Mouse (Mus musculus) neural tube, embryonic 12.5 days (tissue): Measurements from ENCODE around the gene Arhgap23. TPM values are rescaled to one million over a fixed set of nuclear protein-coding genes. Genes with fewer than 3 reads are reported as not detected.

Experiments used
- ATAC-seq: fragments of 200-750 bp; cut with Nextera tagmentation; 2 replicates; pipeline ENCODE4 v1.8.0; 2017; ENCODE audit warnings: low read depth, mild to moderate bottlenecking, moderate TSS enrichment, moderate library complexity; ENCODE audit not compliant: low FRiP score
- H3K27ac ChIP-seq: fragments of 300-500 bp; sonication (generic); 2 replicates; pipeline ENCODE4 v1.5.1; 2016
- H3K27me3 ChIP-seq: fragments of 300-500 bp; sonication (generic); replicated peaks from 2 replicates; pipeline ENCODE4 v1.6.1; 2016; ENCODE audit warnings: mild to moderate bottlenecking
- H3K36me3 ChIP-seq: fragments of 300-500 bp; sonication (generic); 2 replicates; pipeline ENCODE4 v1.6.1; 2016; ENCODE audit warnings: mild to moderate bottlenecking
- H3K4me1 ChIP-seq: fragments of 300-500 bp; sonication (generic); 2 replicates; pipeline ENCODE4 v1.6.1; 2016
- H3K4me2 ChIP-seq: fragments of 300-500 bp; sonication (generic); replicated peaks from 2 replicates; pipeline ENCODE4 v1.6.1; 2016; ENCODE audit warnings: mild to moderate bottlenecking
- H3K4me3 ChIP-seq: fragments of 300-500 bp; sonication (generic); 2 replicates; pipeline ENCODE4 v1.5.1; 2016
- H3K9ac ChIP-seq: fragments of 300-500 bp; sonication (generic); 2 replicates; pipeline ENCODE4 v1.6.1; 2016; ENCODE audit warnings: mild to moderate bottlenecking
- H3K9me3 ChIP-seq: fragments of 300-500 bp; sonication (generic); 2 replicates; pipeline ENCODE4 v1.6.1; 2016; ENCODE audit warnings: mild to moderate bottlenecking
- WGBS: fragments of 180-500 bp; shearing (Covaris S2); methylation state at CpG from one replicate; pipeline ENCODE4 v1.1.7; 2016; 5-methylcytosine and 5-hydroxymethylcytosine counted together
- polyA plus RNA-seq: library from polyadenylated mRNA; unstranded; fragments of >200 nt; fragmentation: Nextera tagmentation; extraction: Ambion mirVana; gene quantifications from 2 replicates; pipeline ENCODE4 v1.2.1, GENCODE M21; 2016

The Arhgap23 gene
- polyA plus RNA-seq, 1 experiment from 2014 or later = 9.3 TPM

DNA sequence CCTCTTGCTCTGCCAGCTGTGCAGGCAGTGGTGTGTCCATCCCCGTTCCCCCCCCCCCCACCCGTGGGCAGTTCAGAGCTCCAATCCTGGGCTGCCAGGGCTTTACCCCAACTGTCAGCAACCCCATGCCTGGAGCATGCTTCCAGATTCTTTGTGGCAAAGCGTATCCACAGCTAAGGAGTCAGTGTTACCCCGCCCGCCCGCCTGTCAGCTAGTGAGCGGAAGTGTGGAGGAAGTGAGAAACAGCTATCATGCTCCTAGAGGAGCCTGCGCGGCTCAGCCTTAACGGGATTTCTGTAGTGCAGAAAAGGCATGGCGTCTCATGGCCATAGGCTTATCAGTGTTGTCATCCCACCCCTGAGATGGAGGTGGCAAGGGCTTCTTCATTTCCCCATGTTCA, 21.2 kb upstream of the Arhgap23 start:
- ATAC-seq = no peak
- Histone ChIP-seq H3K27ac (no peak overlapping the region), H3K4me3 (no peak overlapping the region), H3K4me1 (no peaks in the 10 kb centered on the region), H3K27me3 (no peaks in the 10 kb centered on the region), H3K36me3 (peaks cover 63% of the 10 kb centered on the region), H3K4me2 (no peak overlapping the region), H3K9ac (no peak overlapping the region), H3K9me3 (no peaks in the 10 kb centered on the region)
- 94% methylated on average over 11 of the region's 11 CpGs for WGBS

GRCm38 (mm10) chr11:97398506-97398905, 16.8 kb upstream of the Arhgap23 start:
- Histone ChIP-seq H3K9me3 (no peaks in the 10 kb centered on the region), H3K9ac (no peak overlapping the region), H3K4me1 (peaks cover 12% of the 10 kb centered on the region), H3K36me3 (peaks cover 21% of the 10 kb centered on the region), H3K4me2 (no peak overlapping the region), H3K27me3 (no peaks in the 10 kb centered on the region), H3K27ac (no peak overlapping the region), H3K4me3 (no peak overlapping the region)
- 81% methylated on average over 2 of the region's 2 CpGs for WGBS
- ATAC-seq = no peak

DNA sequence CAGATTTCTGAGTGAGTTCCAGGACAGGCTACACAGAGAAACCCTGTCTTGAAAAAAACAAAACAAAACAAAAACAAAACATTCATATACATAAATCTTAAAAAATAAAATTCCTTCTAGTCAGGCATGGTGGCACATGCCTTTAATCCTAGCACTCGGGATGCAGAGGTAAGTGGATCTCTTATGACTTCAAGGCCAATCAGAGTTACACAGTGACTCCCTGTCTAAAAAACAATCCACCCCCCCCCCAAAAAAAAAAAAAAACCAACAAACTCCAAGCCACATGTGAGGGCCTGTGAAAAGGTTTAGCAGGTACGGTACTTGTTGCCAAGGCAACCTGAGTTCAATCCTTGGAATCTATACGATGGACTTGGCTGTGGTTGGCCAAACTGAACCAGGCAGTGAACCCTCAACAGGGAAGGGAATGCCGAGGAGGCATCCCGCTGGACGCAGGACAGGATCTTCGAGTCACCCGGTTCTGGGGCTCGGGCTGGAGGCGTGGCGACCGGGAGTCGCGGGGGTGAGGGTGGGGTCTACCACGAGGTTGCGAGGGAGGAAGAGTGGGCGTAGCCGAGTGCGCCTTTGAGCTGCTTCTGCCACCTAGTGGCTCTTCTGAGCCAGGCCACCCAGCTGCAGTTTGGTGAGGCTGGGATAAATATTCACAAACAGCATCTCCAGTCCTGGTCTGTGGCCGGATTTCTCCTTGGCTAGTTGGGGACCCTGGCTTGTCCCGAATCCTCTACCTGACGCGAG, 15.2 kb upstream of the Arhgap23 start:
- no peaks in the 10 kb centered on the region for H3K27me3 ChIP-seq
- no peak overlapping the region for H3K27ac ChIP-seq
- 4% methylated on average over 23 of the region's 23 CpGs for WGBS
- peak overlapping the region; percentile 27; the same call in 1 of the 2 replicates for H3K4me3 ChIP-seq
- peak overlapping the region; percentile 21; the same call in 1 of the 2 replicates for H3K9ac ChIP-seq
- H3K4me1 ChIP-seq = peaks cover 27% of the 10 kb centered on the region
- no peaks in the 10 kb centered on the region for H3K9me3 ChIP-seq
- H3K36me3 ChIP-seq = peaks cover 9% of the 10 kb centered on the region
- peak overlapping the region; percentile 63 for H3K4me2 ChIP-seq
- ATAC-seq = peak; percentile 46; the same call in 1 of the 2 replicates

DNA sequence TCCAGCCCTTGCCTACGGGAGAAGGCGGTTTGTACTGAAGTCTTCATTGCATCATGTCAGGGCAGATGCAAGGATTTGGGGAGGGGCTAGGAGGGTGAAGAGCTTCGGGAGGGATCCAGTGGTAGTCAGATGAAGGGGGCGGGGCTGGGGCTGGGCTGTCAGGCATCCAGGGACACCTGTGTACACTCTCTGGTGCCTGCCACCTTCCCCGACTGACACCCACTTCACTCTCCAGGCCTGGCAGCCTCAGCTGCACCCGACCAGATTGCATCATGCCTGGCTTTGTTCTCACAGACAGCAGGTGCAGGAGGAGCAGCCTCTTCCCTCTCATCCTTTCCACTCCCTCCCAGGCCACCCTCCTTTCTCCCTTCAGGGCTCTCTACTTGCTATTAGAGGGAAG, 14.3 kb upstream of the Arhgap23 start:
- WGBS = 22% methylated on average over 6 of the region's 6 CpGs
- Histone ChIP-seq H3K4me1 (peaks cover 37% of the 10 kb centered on the region), H3K4me2 (peak overlapping the region; percentile 63), H3K27ac (no peak overlapping the region), H3K9ac (peak overlapping the region; percentile 21; the same call in 1 of the 2 replicates), H3K36me3 (no peaks in the 10 kb centered on the region), H3K27me3 (peaks cover 7% of the 10 kb centered on the region), H3K4me3 (no peak overlapping the region), H3K9me3 (no peaks in the 10 kb centered on the region)
- ATAC-seq = no peak

GRCm38 (mm10) chr11:97401686-97402435, 13.5 kb upstream of the Arhgap23 start:
- Histone ChIP-seq H3K27ac (no peak overlapping the region), H3K9ac (no peak overlapping the region), H3K27me3 (peaks cover 15% of the 10 kb centered on the region), H3K36me3 (no peaks in the 10 kb centered on the region), H3K4me2 (no peak overlapping the region), H3K4me3 (no peak overlapping the region), H3K4me1 (peaks cover 45% of the 10 kb centered on the region), H3K9me3 (no peaks in the 10 kb centered on the region)
- 78% methylated on average over 3 of the region's 3 CpGs for whole genome bisulfite sequencing
- ATAC-seq = no peak

- no peak overlapping the region for H3K9ac ChIP-seq
- peaks cover 53% of the 10 kb centered on the region for H3K4me1 ChIP-seq
- WGBS = 11% methylated on average over 2 of the region's 2 CpGs
- H3K36me3 ChIP-seq = no peaks in the 10 kb centered on the region
- no peaks in the 10 kb centered on the region for H3K9me3 ChIP-seq
- no peak overlapping the region for H3K27ac ChIP-seq
- no peak for ATAC-seq
- no peak overlapping the region for H3K4me3 ChIP-seq
- peaks cover 24% of the 10 kb centered on the region for H3K27me3 ChIP-seq
- H3K4me2 ChIP-seq = no peak overlapping the region
Measured at GRCm38 (mm10) chr11:97402746-97403145, 12.6 kb upstream of the Arhgap23 start.

DNA sequence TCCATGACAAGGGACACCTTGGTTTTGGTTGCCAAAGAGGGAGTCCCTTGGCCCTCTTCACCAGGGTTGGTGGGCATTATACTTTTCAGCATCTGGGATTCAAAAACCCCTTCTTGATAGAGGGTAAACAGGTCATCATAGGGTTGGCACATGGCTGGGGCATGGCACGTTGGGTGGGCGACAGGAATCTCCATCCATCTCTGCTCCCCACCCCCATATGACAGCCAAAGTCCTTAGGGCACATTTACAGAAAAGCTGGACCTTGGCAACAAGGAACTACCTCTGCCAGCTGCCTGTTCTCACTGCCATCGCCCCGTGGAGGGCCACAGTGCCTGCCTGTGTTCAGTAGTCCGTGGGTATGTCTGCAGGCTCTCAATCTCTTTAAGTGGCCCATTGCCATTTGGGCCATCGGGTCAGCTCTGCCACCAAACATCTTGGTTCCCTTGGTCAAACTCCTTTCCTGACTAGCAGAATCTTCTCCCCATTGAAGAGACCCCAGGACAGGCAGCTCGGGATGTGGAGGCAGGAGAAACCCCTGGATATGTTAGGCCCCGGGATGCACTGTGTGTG, 11.6 kb upstream of the Arhgap23 start:
- no peaks in the 10 kb centered on the region for H3K9me3 ChIP-seq
- WGBS = 30% methylated on average over 8 of the region's 8 CpGs
- H3K4me2 ChIP-seq = peak overlapping the region; percentile 99
- H3K27ac ChIP-seq = no peak overlapping the region
- no peak overlapping the region for H3K9ac ChIP-seq
- H3K4me1 ChIP-seq = peaks cover 54% of the 10 kb centered on the region
- no peak overlapping the region for H3K4me3 ChIP-seq
- H3K36me3 ChIP-seq = no peaks in the 10 kb centered on the region
- ATAC-seq = no peak
- peaks cover 24% of the 10 kb centered on the region for H3K27me3 ChIP-seq

GRCm38 (mm10) chr11:97404184-97404760, 11.1 kb upstream of the Arhgap23 start:
- peak; percentile 51 for ATAC-seq
- peaks cover 24% of the 10 kb centered on the region for H3K27me3 ChIP-seq
- peaks cover 54% of the 10 kb centered on the region for H3K4me1 ChIP-seq

DNA sequence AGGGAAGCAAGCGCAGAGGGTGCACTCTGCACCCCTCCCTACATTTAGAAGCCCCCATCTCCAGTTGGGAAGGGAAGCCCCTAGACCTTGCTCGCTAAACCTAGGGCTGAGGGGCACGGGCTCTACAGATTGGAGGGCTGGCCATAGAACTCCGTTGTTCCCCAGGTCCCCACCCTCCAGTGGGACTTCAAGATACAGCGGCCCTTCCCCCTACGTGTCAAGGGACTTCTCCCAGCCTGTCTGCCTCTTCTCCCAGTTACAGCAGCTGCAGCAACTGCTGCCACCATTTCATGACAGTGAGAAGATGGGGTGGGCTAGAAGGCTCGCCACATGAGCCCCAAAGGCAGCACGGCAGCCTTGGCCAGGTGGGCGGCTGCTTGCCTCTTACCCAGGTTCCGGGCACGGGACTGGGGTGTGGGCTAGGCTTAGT, 10.6 kb upstream of the Arhgap23 start:
- peak overlapping the region; percentile 57 for H3K4me3 ChIP-seq
- no peaks in the 10 kb centered on the region for H3K36me3 ChIP-seq
- peak overlapping the region; percentile 99 for H3K4me2 ChIP-seq
- ATAC-seq = peak; percentile 54
- H3K4me1 ChIP-seq = peaks cover 54% of the 10 kb centered on the region
- 1% methylated on average over 11 of the region's 11 CpGs for WGBS
- H3K27ac ChIP-seq = no peak overlapping the region; the same call in 1 of the 2 replicates
- H3K9me3 ChIP-seq = no peaks in the 10 kb centered on the region
- H3K27me3 ChIP-seq = peaks cover 24% of the 10 kb centered on the region
- peak overlapping the region; percentile 73 for H3K9ac ChIP-seq

More at GRCm38 (mm10) chr11:97404184-97404760, 11.1 kb upstream of the Arhgap23 start:
- Histone ChIP-seq H3K4me2 (peak overlapping the region; percentile 99), H3K9me3 (no peaks in the 10 kb centered on the region), H3K9ac (peak overlapping the region; percentile 73), H3K27ac (no peak overlapping the region), H3K4me3 (peak overlapping the region; percentile 57), H3K36me3 (no peaks in the 10 kb centered on the region)
- 0% methylated on average over 52 of the region's 61 CpGs for WGBS

- WGBS = 72% methylated on average over 10 of the region's 10 CpGs
- peak overlapping the region; percentile 99 for H3K4me2 ChIP-seq
- peaks cover 24% of the 10 kb centered on the region for H3K27me3 ChIP-seq
- H3K27ac ChIP-seq = no peak overlapping the region
- no peak overlapping the region for H3K4me3 ChIP-seq
- no peaks in the 10 kb centered on the region for H3K9me3 ChIP-seq
- 0 out of 2 replicates have a peak overlapping the region, but pooled peaks have one; percentile 8 for H3K9ac ChIP-seq
- peaks cover 45% of the 10 kb centered on the region for H3K4me1 ChIP-seq
- no peaks in the 10 kb centered on the region for H3K36me3 ChIP-seq
- no peak for ATAC-seq
Measured at GRCm38 (mm10) chr11:97406094-97406951, 9.0 kb upstream of the Arhgap23 start.

- H3K4me2 ChIP-seq = peak overlapping the region; percentile 7; the same call in 1 of the 2 replicates
- no peak overlapping the region for H3K4me3 ChIP-seq
- peaks cover 24% of the 10 kb centered on the region for H3K27me3 ChIP-seq
- no peak for ATAC-seq
- no peaks in the 10 kb centered on the region for H3K9me3 ChIP-seq
- no peaks in the 10 kb centered on the region for H3K36me3 ChIP-seq
- WGBS = 77% methylated on average over 3 of the region's 3 CpGs
- H3K9ac ChIP-seq = no peak overlapping the region
- peaks cover 45% of the 10 kb centered on the region for H3K4me1 ChIP-seq
- H3K27ac ChIP-seq = no peak overlapping the region
Measured at GRCm38 (mm10) chr11:97407456-97407855, 7.9 kb upstream of the Arhgap23 start.
